Mouse (Mus musculus) forebrain, embryonic 12.5 days (tissue): ENCODE measurements at regions not wholly inside any gene's neighbourhood (a gene's known extent, or its start where the extent isn't known, plus 50 kb on each side); places are given as distances from the start of the nearest gene placed in this dataset.

Experiments
- ATAC-seq: fragments of 200-750 bp; cut with Nextera tagmentation; 2 replicates; pipeline ENCODE4 v1.8.0; 2017; ENCODE audit warnings: moderate TSS enrichment; ENCODE audit not compliant: low FRiP score
- H3K27ac ChIP-seq: fragments of 300-500 bp; sonication (generic); 2 replicates; pipeline ENCODE4 v1.5.1; 2016; ENCODE audit warnings: mild to moderate bottlenecking
- H3K27me3 ChIP-seq: fragments of 300-500 bp; sonication (generic); 2 replicates; pipeline ENCODE4 v1.6.1; 2016; ENCODE audit warnings: mild to moderate bottlenecking
- H3K36me3 ChIP-seq: fragments of 300-500 bp; sonication (generic); replicated peaks from 2 replicates; pipeline ENCODE4 v1.6.1; 2016; ENCODE audit warnings: mild to moderate bottlenecking
- H3K4me1 ChIP-seq: fragments of 300-500 bp; sonication (generic); 2 replicates; pipeline ENCODE4 v1.6.1; 2016
- H3K4me2 ChIP-seq: fragments of 300-500 bp; sonication (generic); 2 replicates; pipeline ENCODE4 v1.6.1; 2016; ENCODE audit warnings: mild to moderate bottlenecking, moderate library complexity
- H3K4me3 ChIP-seq: fragments of 300-500 bp; sonication (generic); replicated peaks from 2 replicates; pipeline ENCODE4 v1.5.1; 2016; ENCODE audit warnings: mild to moderate bottlenecking
- H3K9ac ChIP-seq: fragments of 300-500 bp; sonication (generic); 2 replicates; pipeline ENCODE4 v1.6.1; 2016; ENCODE audit warnings: mild to moderate bottlenecking
- H3K9me3 ChIP-seq: fragments of 300-500 bp; sonication (generic); 2 replicates; pipeline ENCODE4 v1.6.1; 2016
- WGBS: fragments of 180-500 bp; shearing (Covaris S2); methylation state at CpG from one replicate; pipeline ENCODE4 v1.1.7; 2016; 5-methylcytosine and 5-hydroxymethylcytosine counted together

DNA sequence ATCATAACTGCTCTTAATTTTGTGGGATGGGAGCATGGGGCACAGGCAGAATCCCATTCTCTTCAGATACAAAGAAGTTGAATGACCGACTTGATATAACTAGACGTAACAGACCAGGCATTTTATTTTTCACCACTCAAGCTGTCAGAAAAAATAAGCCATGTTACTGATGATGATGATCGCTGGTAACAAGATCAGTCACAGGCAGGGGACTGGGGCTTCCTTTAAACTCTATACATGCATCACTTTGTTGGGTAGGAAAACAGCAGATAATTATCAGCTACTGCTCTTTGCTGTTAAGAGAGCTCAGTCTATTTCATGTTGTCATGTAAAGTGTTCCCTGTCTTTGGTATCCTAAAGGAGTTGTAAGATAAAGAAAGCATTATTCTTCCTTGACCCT lies 59.0 kb upstream of the Nectin3 start:
- Histone ChIP-seq H3K9me3 (no peaks in the 10 kb centered on the region), H3K9ac (no peak overlapping the region), H3K36me3 (no peaks in the 10 kb centered on the region), H3K27ac (no peak overlapping the region), H3K4me3 (no peak overlapping the region), H3K27me3 (no peaks in the 10 kb centered on the region), H3K4me2 (no peak overlapping the region), H3K4me1 (no peaks in the 10 kb centered on the region)
- WGBS: 69% methylated on average over 3 of the region's 3 CpGs
- ATAC-seq: no peak

DNA sequence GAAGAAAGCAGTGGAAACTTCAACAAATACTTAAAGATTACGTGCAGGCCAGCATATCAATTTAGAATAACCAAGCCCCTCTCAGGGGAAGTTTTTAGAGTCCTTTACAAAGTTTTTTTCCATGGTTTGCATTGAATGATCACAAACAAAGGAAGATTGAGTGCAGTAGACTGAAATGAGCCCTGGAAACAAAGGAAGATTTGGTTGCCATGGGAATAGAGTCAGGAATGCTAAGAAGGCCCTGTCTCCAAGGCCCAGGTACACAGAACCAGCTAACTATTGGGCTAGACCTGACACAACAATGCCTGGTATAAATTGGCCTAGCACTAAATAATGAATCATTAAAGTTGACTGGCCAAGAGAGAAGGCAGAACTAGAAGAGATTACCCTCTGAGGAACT lies 49.9 kb upstream of the Nectin3 start:
- no peaks in the 10 kb centered on the region for H3K9me3 ChIP-seq
- no peak overlapping the region for H3K4me3 ChIP-seq
- no peaks in the 10 kb centered on the region for H3K27me3 ChIP-seq
- H3K36me3 ChIP-seq: no peaks in the 10 kb centered on the region
- peaks cover 9% of the 10 kb centered on the region for H3K4me1 ChIP-seq
- no peak overlapping the region for H3K4me2 ChIP-seq
- WGBS: 13% methylated on average over 1 of the region's 1 CpGs
- H3K27ac ChIP-seq: no peak overlapping the region
- peak; percentile 88; the same call in 1 of the 2 replicates for ATAC-seq
- H3K9ac ChIP-seq: no peak overlapping the region
